Mouse (Mus musculus): ENCODE measurements at regions not wholly inside any gene's neighbourhood (a gene's known extent, or its start where the extent isn't known, plus 50 kb on each side); places are given as distances from the start of the nearest gene placed in this dataset.

DNA sequence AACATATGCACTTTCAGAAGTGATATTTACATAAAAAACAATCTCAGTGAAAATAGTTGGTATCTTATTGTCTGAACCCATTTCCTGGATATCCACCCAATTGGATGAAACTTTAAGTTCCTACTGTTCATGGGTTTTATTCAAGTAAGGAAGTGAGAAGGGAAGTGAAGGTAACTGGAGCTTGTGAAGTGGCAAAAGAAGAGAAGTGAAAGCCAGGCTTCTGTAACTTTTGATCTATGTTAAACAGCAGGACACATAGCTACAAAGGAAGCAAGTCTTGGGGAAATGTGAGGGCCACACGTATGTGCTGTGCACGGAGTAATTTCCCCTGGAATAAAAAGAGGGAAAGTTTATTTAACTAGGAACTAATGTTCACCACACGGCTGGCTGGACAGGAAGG is 764.1 kb upstream of the Sox9 start:
- TF ChIP-seq POLR2A (IDR thresholded peaks at IDR 0.05; ENCODE audit: insufficient read length, low read depth): no peak
- TF ChIP-seq TCF3 (IDR thresholded peaks at IDR 0.05; ENCODE audit: insufficient read length, low read depth): no peak
- TF ChIP-seq TCF12 (IDR thresholded peaks at IDR 0.05; ENCODE audit: insufficient read depth, poor library complexity, severe bottlenecking): no peak
- no peak for TF ChIP-seq MYOG (IDR thresholded peaks at IDR 0.05; ENCODE audit: control insufficient read depth in 1 of 3, insufficient read depth in 1 of 3, insufficient read length in 2 of 3, low read depth in 2 of 3)
- TF ChIP-seq USF1 (IDR thresholded peaks at IDR 0.05; ENCODE audit: low read depth): no peak
- TF ChIP-seq E2F4 (IDR thresholded peaks at IDR 0.05; ENCODE audit: insufficient read depth): no peak
